Mouse (Mus musculus) left cerebral cortex, adult 18-20 months (tissue): ENCODE results near the gene Zfp276. TPM values are rescaled to one million over a fixed set of nuclear protein-coding genes. Genes with fewer than 3 reads are reported as not detected.
"Not testable (repeated sequence)": the region's sequence is repeated elsewhere in the genome, so short reads cannot be mapped to it uniquely, and the experiment has no call there.

Experiments
- DNase-seq, 2 experiments: peaks; one replicate each; pipeline ENCODE4 v3.0.0; 2021 to 2022; ENCODE audit warnings: low spot score in 2 of 2, mixed read lengths in 1 of 2
- long read RNA-seq, 2 experiments: library from polyadenylated mRNA; stranded (forward); transcript quantifications; one replicate each; pipeline ENCODE4 v2.0.0; 2021
- total RNA-seq, 2 experiments: library from RNA; stranded (reverse); gene quantifications; 2 replicates each; pipeline ENCODE4 v1.2.3; 2021

Zfp276 gene
- 10 to 100 TPM; 19.9 to 21.5 TPM for total RNA-seq
- long read RNA-seq, experiment 1, full-length matches to known transcripts = 4 of 16 reads
- long read RNA-seq, experiment 1, partial matches to known transcripts = 3 of 16 reads
- long read RNA-seq, experiment 1, other reads (novel, unspliced or antisense) = 9 of 16 reads
- long read RNA-seq, experiment 2, full-length matches to known transcripts = 1 of 11 reads
- long read RNA-seq, experiment 2, partial matches to known transcripts = 2 of 11 reads
- long read RNA-seq, experiment 2, other reads (novel, unspliced or antisense) = 8 of 11 reads

- DNase-seq = peak; percentile 78 to 84
Measured at GRCm38 (mm10) chr8:123254099-123254885, at the start of gene Zfp276, which contains the start of gene Vps9d1. Gene Zfp276 (plus strand): TSS chr8:123254195. Gene Vps9d1 (minus strand): TSS chr8:123254348.

GRCm38 (mm10) chr8:123211876-123212275 lies 42.1 kb upstream of the Zfp276 start:
- no peak for DNase-seq

- peak; percentile 82 to 86 for DNase-seq
Measured at GRCm38 (mm10) chr8:123212321-123213117, 41.5 kb upstream of the Zfp276 start, which contains the start of the genes Chmp1a and Spata33. Gene Chmp1a (minus strand): TSS chr8:123212763. Gene Spata33 (plus strand): TSS chr8:123212832.

- DNase-seq = no peak
Measured at GRCm38 (mm10) chr8:123213118-123213772, 40.8 kb upstream of the Zfp276 start.

GRCm38 (mm10) chr8:123215430-123215829 lies 38.6 kb upstream of the Zfp276 start:
- DNase-seq = no peak

GRCm38 (mm10) chr8:123220917-123221316 lies 33.1 kb upstream of the Zfp276 start:
- no peak for DNase-seq

GRCm38 (mm10) chr8:123224278-123225266 lies 29.4 kb upstream of the Zfp276 start, which contains the start of gene Cdk10:
Gene Cdk10 (plus strand): TSS chr8:123224842.
- peak; percentile 97 for DNase-seq

- peak in 1 of 2 experiments; percentile 36 for DNase-seq
Measured at GRCm38 (mm10) chr8:123228416-123228815, 25.6 kb upstream of the Zfp276 start.

GRCm38 (mm10) chr8:123230326-123230725 lies 23.7 kb upstream of the Zfp276 start:
- DNase-seq = not testable (repeated sequence)

GRCm38 (mm10) chr8:123231742-123232141 lies 22.3 kb upstream of the Zfp276 start:
- DNase-seq = peak; percentile 27 to 30

- peak; percentile 28 to 35 for DNase-seq
Measured at GRCm38 (mm10) chr8:123232553-123232952, 21.4 kb upstream of the Zfp276 start.

- peak; percentile 16 to 18 for DNase-seq
Measured at GRCm38 (mm10) chr8:123233300-123233699, 20.7 kb upstream of the Zfp276 start.

- DNase-seq = no peak
Measured at GRCm38 (mm10) chr8:123233760-123234159, 20.2 kb upstream of the Zfp276 start.

- DNase-seq = peak; percentile 80 to 86
Measured at GRCm38 (mm10) chr8:123234918-123235519, 19.0 kb upstream of the Zfp276 start.

- peak; percentile 84 to 90 for DNase-seq
Measured at GRCm38 (mm10) chr8:123235520-123236497, 18.2 kb upstream of the Zfp276 start, which contains the start of gene Spata2l. Gene Spata2l (minus strand): TSS chr8:123236233.

GRCm38 (mm10) chr8:123239398-123239797 lies 14.6 kb upstream of the Zfp276 start:
- DNase-seq = no peak

GRCm38 (mm10) chr8:123242107-123242923 lies 11.7 kb upstream of the Zfp276 start:
- DNase-seq = no peak
